Mouse (Mus musculus) myocyte (in vitro differentiated cells): ENCODE results near the gene Creb1.

ENCODE experiments used
- E2F4 ChIP-seq: IDR thresholded peaks from one replicate; pipeline ENCODE4 v1.6.1; 2011; ENCODE audit warnings: mild to moderate bottlenecking, control low read depth, moderate library complexity; ENCODE audit not compliant: insufficient read depth
- MYOD1 ChIP-seq, 3 experiments: IDR thresholded peaks; one replicate each; pipeline ENCODE4 v1.6.1; 2011; ENCODE audit warnings: control low read depth in 2 of 3, low read depth in 2 of 3, mild to moderate bottlenecking in 2 of 3, moderate library complexity in 1 of 3; ENCODE audit not compliant: insufficient read length in 2 of 3, control insufficient read depth in 1 of 3
- MYOG ChIP-seq, 3 experiments: IDR thresholded peaks; one replicate each; pipeline ENCODE4 v1.6.1; 2011; ENCODE audit warnings: control low read depth in 2 of 3, low read depth in 2 of 3, mild to moderate bottlenecking in 2 of 3; ENCODE audit not compliant: insufficient read length in 2 of 3, control insufficient read depth in 1 of 3, insufficient read depth in 1 of 3
- POLR2A ChIP-seq: IDR thresholded peaks from one replicate; pipeline ENCODE4 v1.6.1; 2011; ENCODE audit warnings: low read depth, mild to moderate bottlenecking, control low read depth, moderate library complexity; ENCODE audit not compliant: insufficient read length
- SRF ChIP-seq: IDR thresholded peaks from one replicate; pipeline ENCODE4 v1.6.1; 2011; ENCODE audit warnings: low read depth; ENCODE audit not compliant: control insufficient read depth, insufficient read length
- TCF12 ChIP-seq: IDR thresholded peaks from one replicate; pipeline ENCODE4 v1.6.1; 2011; ENCODE audit warnings: mild to moderate bottlenecking, control low read depth; ENCODE audit not compliant: poor library complexity, insufficient read depth, severe bottlenecking
- USF1 ChIP-seq: IDR thresholded peaks from one replicate; pipeline ENCODE4 v1.6.1; 2011; ENCODE audit warnings: low read depth, mild to moderate bottlenecking, control low read depth, moderate library complexity

GRCm38 (mm10) chr1:64621116-64621515 is 88.7 kb downstream of the Creb1 start:
- no peak for TF ChIP-seq POLR2A
- no peak for TF ChIP-seq E2F4
- TF ChIP-seq SRF = no peak
- TF ChIP-seq TCF12 = no peak
- no peak for TF ChIP-seq MYOG (IDR thresholded peaks at IDR 0.05; ENCODE audit: control insufficient read depth in 1 of 3, insufficient read depth in 1 of 3, insufficient read length in 2 of 3, low read depth in 2 of 3)
- no peak for TF ChIP-seq USF1
- no peak for TF ChIP-seq MYOD1 (IDR thresholded peaks at IDR 0.05; ENCODE audit: control insufficient read depth in 1 of 3, insufficient read length in 2 of 3, low read depth in 2 of 3)
